Comparison of ENCODE assay signal across 26 mouse cellular contexts in genomic region chrX:135704349-135704748, GRCm38 (mm10). TPM values are rescaled to one million over a fixed set of nuclear protein-coding genes. Genes with fewer than 3 reads are reported as not detected.
DNase-seq lines count a peak whose midpoint lies in the region; ATAC-seq and TF ChIP-seq lines count a peak whose summit lies in the region.
"Had no signal": no experiment of that assay in that cellular context is flagged by ENCODE, and none has a peak within 500 bp of the region (broad histone marks: within the 10 kb centered on the region; RNA-seq: fewer than 3 reads in every experiment).

No protein-coding gene starts in this region.

- peak; percentile 29; the same call in 1 of the 2 replicates for TF ChIP-seq CTCF in intestine, postnatal 0 days (IDR thresholded peaks at IDR 0.05; ENCODE audit: low read depth)
- TF ChIP-seq CTCF in lung, postnatal 0 days (IDR thresholded peaks at IDR 0.05), result peak; percentile 27; the same call in 1 of the 2 replicates

- DNase-seq in lung, postnatal 0 days (ENCODE audit: low spot score), result no peak
- DNase-seq in lung, adult 18-20 months, result no peak
- DNase-seq in adipocyte (ENCODE audit: low spot score), result peak; percentile 6
- no peak for DNase-seq in neural tube, embryonic 10.5 days (ENCODE audit: extremely low spot score, low spot score)
- no peak for DNase-seq in Muller cell, postnatal 12 days (ENCODE audit: inconsistent ontology term)
- DNase-seq: adrenal gland, postnatal 36 days; cerebellum, adult 11 months; cerebellum, adult 9-11 months; heart, postnatal 10 days; kidney, adult 18-20 months; kidney, postnatal 10 days; liver, embryonic 13.5 days; right cerebral cortex, postnatal 14 days; thymus, postnatal 14 days had no signal

- no peak overlapping the region for H3K27ac ChIP-seq in intestine, postnatal 0 days (ENCODE audit: low read depth, low read length)
- H3K27ac ChIP-seq in intestine, embryonic 16.5 days (ENCODE audit: low read length), result no peak overlapping the region
- H3K27ac ChIP-seq in lung, postnatal 0 days (ENCODE audit: low read length), result no peak overlapping the region
- H3K27ac ChIP-seq: forebrain, embryonic 10.5 days; hindbrain, embryonic 10.5 days; limb, embryonic 13.5 days; liver, embryonic 13.5 days; neural tube, embryonic 12.5 days had no signal

- no peak overlapping the region for H3K9ac ChIP-seq in intestine, postnatal 0 days (ENCODE audit: low read depth, low read length)
- no peak overlapping the region for H3K9ac ChIP-seq in intestine, embryonic 16.5 days (ENCODE audit: low read depth, low read length)
- H3K9ac ChIP-seq in lung, postnatal 0 days (replicated peaks; ENCODE audit: low read depth), result no peak overlapping the region
- H3K9ac ChIP-seq: heart, embryonic 12.5 days; limb, embryonic 13.5 days; liver, embryonic 13.5 days; neural tube, embryonic 12.5 days had no signal

- H3K27me3 ChIP-seq in intestine, postnatal 0 days (replicated peaks; ENCODE audit: control insufficient read depth, insufficient read depth, low read length), result no peaks in the 10 kb centered on the region
- no peaks in the 10 kb centered on the region for H3K27me3 ChIP-seq in intestine, embryonic 16.5 days (replicated peaks; ENCODE audit: control insufficient read depth, insufficient read depth, low read length)
- no peaks in the 10 kb centered on the region for H3K27me3 ChIP-seq in lung, postnatal 0 days (replicated peaks; ENCODE audit: insufficient read depth, low read length)
- H3K27me3 ChIP-seq: heart, embryonic 12.5 days; liver, embryonic 13.5 days; neural tube, embryonic 12.5 days had no signal

- no peaks in the 10 kb centered on the region for H3K36me3 ChIP-seq in intestine, postnatal 0 days (ENCODE audit: control insufficient read depth, insufficient read depth)
- no peaks in the 10 kb centered on the region for H3K36me3 ChIP-seq in intestine, embryonic 16.5 days (ENCODE audit: control insufficient read depth, insufficient read depth, low read length)
- no peaks in the 10 kb centered on the region for H3K36me3 ChIP-seq in lung, postnatal 0 days (ENCODE audit: insufficient read depth, low read length)
- H3K36me3 ChIP-seq: forebrain, embryonic 10.5 days; heart, embryonic 12.5 days; hindbrain, embryonic 10.5 days; limb, embryonic 13.5 days; liver, embryonic 13.5 days; neural tube, embryonic 12.5 days had no signal

- no peak for ATAC-seq in intestine, postnatal 0 days
- ATAC-seq in intestine, embryonic 16.5 days, result no peak
- ATAC-seq in lung, postnatal 0 days, result no peak

- H3K4me2 ChIP-seq in intestine, postnatal 0 days (replicated peaks; ENCODE audit: low read depth), result no peak overlapping the region
- H3K4me2 ChIP-seq in intestine, embryonic 16.5 days (ENCODE audit: low read depth, low read length), result no peak overlapping the region
- H3K4me2 ChIP-seq in lung, postnatal 0 days (replicated peaks; ENCODE audit: low read depth, low read length), result no peak overlapping the region
- H3K4me2 ChIP-seq: heart, embryonic 12.5 days; limb, embryonic 13.5 days; liver, embryonic 13.5 days; midbrain, embryonic 11.5 days; neural tube, embryonic 12.5 days had no signal

- no peak overlapping the region for H3K4me3 ChIP-seq in intestine, postnatal 0 days (ENCODE audit: low read depth, low read length)
- H3K4me3 ChIP-seq in intestine, embryonic 16.5 days (ENCODE audit: low read length), result no peak overlapping the region
- H3K4me3 ChIP-seq in lung, postnatal 0 days (ENCODE audit: low read depth, low read length), result no peak overlapping the region
- H3K4me3 ChIP-seq: forebrain, embryonic 10.5 days; heart, embryonic 12.5 days; hindbrain, embryonic 10.5 days; limb, embryonic 13.5 days; liver, embryonic 13.5 days; neural tube, embryonic 12.5 days had no signal

- no peak for TF ChIP-seq EP300 in lung, postnatal 0 days (IDR thresholded peaks at IDR 0.05)

- WGBS in intestine, postnatal 0 days, result 46% methylated on average over 2 of the region's 2 CpGs
- WGBS in intestine, embryonic 16.5 days, result 45% methylated on average over 2 of the region's 2 CpGs
- WGBS in lung, postnatal 0 days, result 28% methylated on average over 2 of the region's 2 CpGs

- no peaks in the 10 kb centered on the region for H3K4me1 ChIP-seq in intestine, postnatal 0 days (replicated peaks; ENCODE audit: control insufficient read depth, insufficient read depth, low read length)
- no peaks in the 10 kb centered on the region for H3K4me1 ChIP-seq in intestine, embryonic 16.5 days (ENCODE audit: control insufficient read depth, insufficient read depth, low read length)
- H3K4me1 ChIP-seq in lung, postnatal 0 days (ENCODE audit: insufficient read depth, low read depth, low read length), result no peaks in the 10 kb centered on the region
- H3K4me1 ChIP-seq: forebrain, embryonic 10.5 days; heart, embryonic 12.5 days; hindbrain, embryonic 10.5 days; limb, embryonic 13.5 days; liver, embryonic 13.5 days; neural tube, embryonic 12.5 days had no signal

- H3K9me3 ChIP-seq in intestine, postnatal 0 days (ENCODE audit: control insufficient read depth), result no peaks in the 10 kb centered on the region
- H3K9me3 ChIP-seq in intestine, embryonic 16.5 days (ENCODE audit: control insufficient read depth, low read length), result no peaks in the 10 kb centered on the region
- H3K9me3 ChIP-seq in lung, postnatal 0 days (ENCODE audit: low read length), result no peaks in the 10 kb centered on the region
- H3K9me3 ChIP-seq: forebrain, embryonic 10.5 days; heart, embryonic 12.5 days; hindbrain, embryonic 10.5 days; limb, embryonic 13.5 days; liver, embryonic 13.5 days; neural tube, embryonic 12.5 days had no signal

RNA-seq across cellular contexts. Expression of gene Tcp11x2, which starts 10.8 kb away (rescaled TPM):
- polyA plus RNA-seq in intestine, postnatal 0 days (2015; fragmentation: Nextera tagmentation; extraction: Ambion mirVana), result not detected in 2 replicates
- polyA plus RNA-seq in intestine, embryonic 16.5 days (2015; fragmentation: Nextera tagmentation; extraction: Ambion mirVana), result not detected in 2 replicates
- not detected in 2 replicates for polyA plus RNA-seq in lung, postnatal 0 days (2015; fragmentation: Nextera tagmentation; extraction: Ambion mirVana)
- polyA plus RNA-seq: cortical plate, adult 2 months; embryonic facial prominence, embryonic 11.5 days; forebrain, embryonic 10.5 days; frontal cortex, adult 2 months; heart, embryonic 12.5 days; hindbrain, embryonic 10.5 days; limb, embryonic 13.5 days; liver, embryonic 13.5 days; lung, embryonic 16.5 days; midbrain, embryonic 11.5 days; neural tube, embryonic 12.5 days had no signal

RNA-seq across cellular contexts. Expression of gene Tmsb15a, which starts 20.7 kb away (rescaled TPM):
- not detected in 2 replicates for polyA plus RNA-seq in intestine, postnatal 0 days (2015; fragmentation: Nextera tagmentation; extraction: Ambion mirVana)
- polyA plus RNA-seq in intestine, embryonic 16.5 days (2015; fragmentation: Nextera tagmentation; extraction: Ambion mirVana), result not detected in 2 replicates
- not detected in 2 replicates for polyA plus RNA-seq in lung, postnatal 0 days (2015; fragmentation: Nextera tagmentation; extraction: Ambion mirVana)
- polyA plus RNA-seq: cortical plate, adult 2 months; embryonic facial prominence, embryonic 11.5 days; forebrain, embryonic 10.5 days; frontal cortex, adult 2 months; heart, embryonic 12.5 days; hindbrain, embryonic 10.5 days; liver, embryonic 13.5 days; lung, embryonic 16.5 days; midbrain, embryonic 11.5 days; neural tube, embryonic 12.5 days had no signal

RNA-seq across cellular contexts. Expression of gene Armcx5, which starts 38.2 kb away (rescaled TPM):
- polyA plus RNA-seq in intestine, postnatal 0 days (2015; fragmentation: Nextera tagmentation; extraction: Ambion mirVana), result 4.3 and 4.8 TPM in 2 replicates
- polyA plus RNA-seq in intestine, embryonic 16.5 days (2015; fragmentation: Nextera tagmentation; extraction: Ambion mirVana), result 5.6 and 6.1 TPM in 2 replicates
- polyA plus RNA-seq in lung, postnatal 0 days (2015; fragmentation: Nextera tagmentation; extraction: Ambion mirVana), result 6.7 and 8.4 TPM in 2 replicates

RNA-seq across cellular contexts. Expression of gene Gprasp1, which starts 38.2 kb away (rescaled TPM):
- 11.0 and 12.5 TPM in 2 replicates for polyA plus RNA-seq in intestine, postnatal 0 days (2015; fragmentation: Nextera tagmentation; extraction: Ambion mirVana)
- 20.9 TPM in 2 replicates for polyA plus RNA-seq in intestine, embryonic 16.5 days (2015; fragmentation: Nextera tagmentation; extraction: Ambion mirVana)
- 11.5 and 14.7 TPM in 2 replicates for polyA plus RNA-seq in lung, postnatal 0 days (2015; fragmentation: Nextera tagmentation; extraction: Ambion mirVana)
